Mouse (Mus musculus) limb, embryonic 12.5 days (tissue): ENCODE results near the gene Slc2a1. TPM values are rescaled to one million over a fixed set of nuclear protein-coding genes. Genes with fewer than 3 reads are reported as not detected.

Experiments
- ATAC-seq: fragments of 200-750 bp; cut with Nextera tagmentation; 2 replicates; pipeline ENCODE4 v1.8.0; 2017; ENCODE audit warnings: low read depth, moderate TSS enrichment; ENCODE audit not compliant: insufficient number of reproducible peaks, insufficient read depth, low FRiP score, low TSS enrichment
- H3K27ac ChIP-seq: fragments of 300-500 bp; sonication (generic); 2 replicates; pipeline ENCODE4 v1.5.1; 2016; ENCODE audit warnings: mild to moderate bottlenecking, moderate library complexity
- H3K27me3 ChIP-seq: fragments of 300-500 bp; sonication (generic); 2 replicates; pipeline ENCODE4 v1.6.1; 2016; ENCODE audit warnings: mild to moderate bottlenecking, moderate library complexity
- H3K36me3 ChIP-seq: fragments of 300-500 bp; sonication (generic); 2 replicates; pipeline ENCODE4 v1.6.1; 2016; ENCODE audit warnings: mild to moderate bottlenecking, moderate library complexity
- H3K4me1 ChIP-seq: fragments of 300-500 bp; sonication (generic); replicated peaks from 2 replicates; pipeline ENCODE4 v1.6.1; 2016
- H3K4me2 ChIP-seq: fragments of 300-500 bp; sonication (generic); 2 replicates; pipeline ENCODE4 v1.6.1; 2016; ENCODE audit warnings: mild to moderate bottlenecking, moderate library complexity
- H3K4me3 ChIP-seq: fragments of 300-500 bp; sonication (generic); replicated peaks from 2 replicates; pipeline ENCODE4 v1.5.1; 2016; ENCODE audit warnings: mild to moderate bottlenecking
- H3K9ac ChIP-seq: fragments of 300-500 bp; sonication (generic); replicated peaks from 2 replicates; pipeline ENCODE4 v1.6.1; 2016; ENCODE audit warnings: mild to moderate bottlenecking, moderate library complexity
- H3K9me3 ChIP-seq: fragments of 300-500 bp; sonication (generic); 2 replicates; pipeline ENCODE4 v1.6.1; 2016; ENCODE audit warnings: mild to moderate bottlenecking, moderate library complexity
- WGBS: fragments of 180-500 bp; shearing (Covaris S2); methylation state at CpG from one replicate; pipeline ENCODE4 v1.1.7; 2016; 5-methylcytosine and 5-hydroxymethylcytosine counted together
- polyA plus RNA-seq: library from polyadenylated mRNA; unstranded; fragments of >200 nt; fragmentation: Nextera tagmentation; extraction: Ambion mirVana; gene quantifications from 2 replicates; pipeline ENCODE4 v1.2.1, GENCODE M21; 2016

The Slc2a1 gene
- 98.1 and 100 TPM in 2 replicates for polyA plus RNA-seq

DNA sequence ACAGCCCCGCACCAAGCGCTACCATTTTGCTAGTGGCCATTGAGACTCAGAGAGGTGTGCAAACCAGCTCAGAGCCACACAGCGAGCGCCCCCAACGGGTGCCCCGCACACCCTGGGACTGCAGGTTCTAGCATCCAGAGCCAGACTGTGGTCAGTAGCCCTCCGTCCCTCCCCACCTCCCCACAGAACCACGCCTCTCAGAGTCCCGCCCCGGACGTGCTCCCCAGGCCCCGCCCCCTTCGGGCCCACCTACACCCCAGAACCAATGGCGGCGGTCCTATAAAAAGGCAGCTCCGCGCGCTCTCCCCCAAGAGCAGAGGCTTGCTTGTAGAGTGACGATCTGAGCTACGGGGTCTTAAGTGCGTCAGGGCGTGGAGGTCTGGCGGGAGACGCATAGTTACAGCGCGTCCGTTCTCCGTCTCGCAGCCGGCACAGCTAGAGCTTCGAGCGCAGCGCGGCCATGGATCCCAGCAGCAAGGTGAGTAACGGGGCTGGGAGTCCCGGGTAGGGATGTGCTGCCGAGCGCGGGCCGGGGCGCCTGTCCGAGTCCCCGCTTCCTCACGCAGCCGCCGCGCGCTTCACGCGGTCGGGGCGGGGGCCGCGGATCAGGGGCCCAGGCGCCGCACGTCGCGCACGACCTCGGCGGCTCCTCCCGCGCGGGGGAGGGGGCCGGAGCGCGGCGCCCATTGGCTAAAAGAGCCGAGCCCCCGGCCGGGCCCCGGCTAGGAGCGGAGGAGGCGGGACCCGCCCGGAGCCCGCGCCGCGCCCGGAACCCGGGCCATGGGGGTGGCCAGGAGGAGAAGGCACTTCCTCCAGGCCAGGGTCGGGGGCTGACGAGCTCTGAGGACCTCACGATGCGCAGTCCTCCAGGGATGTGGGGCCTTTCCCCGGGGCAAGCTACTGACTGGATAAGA is at the start of gene Slc2a1:
Gene Slc2a1 (plus strand): TSS at position 217 of the 914 bp plus-strand sequence.
- WGBS = under 1% methylated on average over 74 of the region's 88 CpGs
- Histone ChIP-seq H3K27me3 (no peaks in the 10 kb centered on the region), H3K4me2 (peak within 1 kb of the TSS; percentile 75), H3K36me3 (peaks cover 18% of the 10 kb centered on the region), H3K4me1 (peaks cover 73% of the 10 kb centered on the region), H3K9me3 (no peaks in the 10 kb centered on the region), H3K9ac (peak within 1 kb of the TSS; percentile 93), H3K4me3 (peak within 1 kb of the TSS; percentile 75), H3K27ac (peak within 1 kb of the TSS; percentile 100)
- ATAC-seq = peak; percentile 90

DNA sequence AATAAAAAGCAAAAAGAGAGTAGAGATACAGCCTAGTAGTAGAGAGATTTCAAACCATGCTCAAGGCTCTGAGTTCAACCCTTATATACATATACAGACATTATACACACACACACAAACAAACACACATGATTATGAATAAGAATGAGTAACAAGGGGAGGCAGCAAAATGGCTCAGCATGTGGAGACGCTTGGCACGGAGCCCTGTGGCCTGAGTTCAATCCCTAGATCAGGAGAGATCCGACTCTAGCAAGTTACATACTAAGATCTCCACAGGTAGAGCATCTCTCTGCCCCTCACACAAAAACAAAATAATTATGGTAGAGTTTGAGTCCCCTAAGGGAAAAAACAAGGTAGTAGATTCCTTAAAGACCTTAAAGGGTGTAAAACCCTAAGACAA is 41.7 kb upstream of the Slc2a1 start:
- WGBS = 72% methylated on average over 3 of the region's 3 CpGs
- H3K27ac ChIP-seq = no peak overlapping the region
- no peak overlapping the region for H3K4me3 ChIP-seq

DNA sequence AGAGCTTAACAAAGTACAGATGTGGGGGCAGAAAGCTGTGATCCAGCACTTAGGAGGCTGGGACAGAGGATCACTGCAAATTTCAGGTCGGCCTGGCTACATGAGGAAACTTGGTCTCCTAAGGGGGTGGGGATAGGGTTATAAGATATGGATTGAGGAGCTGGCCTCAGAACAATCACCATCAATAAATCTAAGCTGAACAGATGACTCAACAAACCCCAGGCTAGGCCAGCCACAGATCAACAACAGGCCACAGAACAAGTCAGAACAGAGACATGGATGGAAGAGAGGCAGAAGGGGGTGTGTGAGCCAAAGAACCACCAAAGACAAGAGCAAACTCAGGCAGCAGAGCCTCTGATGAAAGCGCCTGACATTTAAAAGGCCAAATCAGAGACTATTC is 41.3 kb upstream of the Slc2a1 start:
- Histone ChIP-seq H3K9ac (no peak overlapping the region), H3K4me2 (no peak overlapping the region), H3K27ac (no peak overlapping the region), H3K4me3 (no peak overlapping the region), H3K36me3 (no peaks in the 10 kb centered on the region), H3K27me3 (peaks cover 22% of the 10 kb centered on the region), H3K9me3 (no peaks in the 10 kb centered on the region), H3K4me1 (peaks cover 12% of the 10 kb centered on the region; the same call in 1 of the 2 replicates)
- no peak for ATAC-seq
- WGBS = 55% methylated on average over 2 of the region's 2 CpGs

More for the DNA sequence above, 41.7 kb upstream of the Slc2a1 start:
- Histone ChIP-seq H3K4me1 (peaks cover 8% of the 10 kb centered on the region; the same call in 1 of the 2 replicates), H3K36me3 (no peaks in the 10 kb centered on the region), H3K27me3 (peaks cover 18% of the 10 kb centered on the region), H3K4me2 (no peak overlapping the region), H3K9me3 (no peaks in the 10 kb centered on the region), H3K9ac (no peak overlapping the region)
- ATAC-seq = no peak

DNA sequence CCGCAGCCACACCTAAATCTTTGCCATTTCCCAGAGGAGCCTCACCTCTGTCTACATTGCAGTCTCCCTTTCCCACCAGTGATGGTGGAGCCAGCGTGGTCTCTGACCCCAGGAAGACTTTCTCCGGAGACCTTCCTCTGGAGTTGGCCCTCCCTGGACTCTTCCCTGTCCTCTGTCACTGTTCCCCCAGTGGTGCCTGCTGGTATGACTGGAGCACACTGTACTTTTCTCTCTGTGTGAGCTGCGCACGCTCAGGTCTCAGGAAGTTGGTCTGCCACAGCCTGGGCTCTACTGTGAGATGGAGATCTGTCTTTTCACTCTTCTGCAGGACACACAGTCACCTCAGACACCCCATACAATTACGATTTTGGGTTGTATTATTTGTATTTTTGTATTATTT is 39.6 kb upstream of the Slc2a1 start:
- no peak overlapping the region for H3K4me3 ChIP-seq
- H3K9me3 ChIP-seq = no peaks in the 10 kb centered on the region
- H3K27ac ChIP-seq = no peak overlapping the region
- H3K36me3 ChIP-seq = no peaks in the 10 kb centered on the region
- no peak overlapping the region for H3K4me2 ChIP-seq
- peaks cover 28% of the 10 kb centered on the region for H3K4me1 ChIP-seq
- H3K27me3 ChIP-seq = peaks cover 29% of the 10 kb centered on the region
- 66% methylated on average over 6 of the region's 6 CpGs for WGBS
- ATAC-seq = no peak
- H3K9ac ChIP-seq = no peak overlapping the region; the same call in 1 of the 2 replicates

DNA sequence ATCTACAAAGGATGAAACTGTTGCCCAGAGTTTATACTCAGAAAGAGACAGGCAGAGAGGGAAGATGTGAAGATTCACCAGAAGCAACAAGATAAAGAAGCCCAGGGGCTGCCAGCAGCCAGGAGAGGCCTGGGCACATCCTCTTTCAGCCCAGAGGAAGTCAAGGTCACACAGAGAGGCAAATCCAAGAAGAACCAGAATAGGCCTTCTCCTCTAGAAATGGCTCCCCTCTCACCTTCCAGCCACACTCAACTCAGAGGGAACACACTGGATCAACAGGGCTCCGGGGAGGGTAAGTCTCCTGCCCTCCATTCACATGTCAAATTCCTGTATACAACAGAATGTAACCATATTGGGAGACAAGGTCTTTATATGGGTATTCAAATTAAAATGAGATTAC is 38.3 kb upstream of the Slc2a1 start:
- H3K4me1 ChIP-seq = peaks cover 39% of the 10 kb centered on the region
- no peak overlapping the region for H3K4me2 ChIP-seq
- H3K9ac ChIP-seq = no peak overlapping the region
- no peaks in the 10 kb centered on the region for H3K36me3 ChIP-seq
- no peak overlapping the region for H3K4me3 ChIP-seq
- no peak overlapping the region for H3K27ac ChIP-seq
- H3K27me3 ChIP-seq = peaks cover 29% of the 10 kb centered on the region
- no peaks in the 10 kb centered on the region for H3K9me3 ChIP-seq
- 79% methylated on average over 1 of the region's 1 CpGs for WGBS
- no peak for ATAC-seq

DNA sequence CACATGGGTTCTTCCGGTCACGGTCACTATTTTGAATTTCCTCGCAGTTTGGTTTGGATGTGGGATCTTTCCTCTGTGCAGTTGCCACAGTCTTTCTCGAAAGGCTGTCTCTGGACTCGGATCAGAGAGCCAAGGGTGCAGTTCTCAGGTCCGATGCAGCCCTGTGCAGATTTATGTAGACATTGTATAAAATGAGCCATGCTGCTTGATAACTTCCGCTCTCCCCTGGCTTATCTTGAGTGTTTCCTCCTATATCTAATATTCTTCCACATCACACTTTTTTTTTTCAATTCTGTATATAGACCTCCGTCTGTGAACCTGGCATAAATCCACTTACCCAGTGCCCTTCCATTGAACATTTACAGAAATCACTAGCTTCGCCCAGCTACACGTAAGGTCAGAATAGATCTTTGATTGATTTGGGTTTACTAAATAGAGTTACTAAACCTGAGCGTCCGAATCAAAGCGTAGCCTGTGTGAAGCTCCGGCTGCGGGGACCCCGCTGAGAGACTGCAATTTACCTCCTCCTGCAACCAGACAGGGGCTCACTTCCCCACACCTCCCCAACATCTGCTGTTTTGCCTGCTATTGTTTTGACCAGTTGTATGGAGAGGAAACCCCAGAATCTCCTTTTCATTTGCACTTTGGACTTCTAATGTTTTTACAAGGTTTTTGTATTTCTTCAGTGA is 37.4 kb upstream of the Slc2a1 start:
- no peaks in the 10 kb centered on the region for H3K36me3 ChIP-seq
- H3K4me1 ChIP-seq = peaks cover 46% of the 10 kb centered on the region
- no peak overlapping the region for H3K4me2 ChIP-seq
- peaks cover 29% of the 10 kb centered on the region for H3K27me3 ChIP-seq
- no peak overlapping the region for H3K4me3 ChIP-seq
- H3K9ac ChIP-seq = no peak overlapping the region
- H3K27ac ChIP-seq = no peak overlapping the region
- 33% methylated on average over 16 of the region's 16 CpGs for WGBS
- ATAC-seq = no peak
- H3K9me3 ChIP-seq = no peaks in the 10 kb centered on the region

DNA sequence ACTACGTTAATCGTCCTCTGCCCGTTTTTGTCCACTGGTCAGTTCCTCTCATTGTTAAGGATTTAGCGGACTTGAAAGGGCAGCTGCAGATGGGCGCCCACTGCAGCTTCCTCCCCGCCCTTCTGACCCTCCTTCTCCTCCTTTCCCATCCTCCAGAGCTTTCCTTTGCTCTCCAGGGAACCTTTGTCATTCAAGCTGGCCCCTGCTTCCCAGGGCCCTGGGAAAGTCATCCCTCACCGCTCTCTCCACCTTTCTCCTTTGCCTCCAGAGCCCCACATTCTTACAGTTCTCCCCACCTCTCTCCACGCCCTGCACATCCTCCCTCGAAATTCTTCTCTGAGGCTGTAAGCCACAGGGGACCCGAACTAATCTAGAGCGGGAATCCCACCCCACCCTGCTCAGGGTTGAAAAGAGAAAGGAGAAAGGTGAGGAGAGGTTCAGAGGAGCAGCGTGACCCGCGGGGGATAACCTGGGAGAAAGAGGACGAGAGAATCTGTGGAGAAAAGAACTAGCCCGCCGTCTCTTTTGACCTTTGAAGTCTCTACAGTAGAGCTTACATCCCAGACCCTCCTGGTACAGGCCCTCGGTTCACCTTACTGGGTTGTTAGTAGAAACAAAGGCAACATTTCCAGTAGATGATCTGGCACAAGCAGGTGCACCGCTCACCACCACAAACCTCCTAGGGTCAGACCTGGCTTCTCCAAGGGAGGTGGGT is 36.7 kb upstream of the Slc2a1 start:
- H3K4me3 ChIP-seq = no peak overlapping the region
- H3K9ac ChIP-seq = no peak overlapping the region
- ATAC-seq = no peak
- no peaks in the 10 kb centered on the region for H3K36me3 ChIP-seq
- H3K27ac ChIP-seq = peak overlapping the region; percentile 91
- peaks cover 29% of the 10 kb centered on the region for H3K27me3 ChIP-seq
- 10% methylated on average over 19 of the region's 19 CpGs for WGBS
- H3K4me1 ChIP-seq = peaks cover 46% of the 10 kb centered on the region
- no peak overlapping the region for H3K4me2 ChIP-seq
- H3K9me3 ChIP-seq = no peaks in the 10 kb centered on the region

DNA sequence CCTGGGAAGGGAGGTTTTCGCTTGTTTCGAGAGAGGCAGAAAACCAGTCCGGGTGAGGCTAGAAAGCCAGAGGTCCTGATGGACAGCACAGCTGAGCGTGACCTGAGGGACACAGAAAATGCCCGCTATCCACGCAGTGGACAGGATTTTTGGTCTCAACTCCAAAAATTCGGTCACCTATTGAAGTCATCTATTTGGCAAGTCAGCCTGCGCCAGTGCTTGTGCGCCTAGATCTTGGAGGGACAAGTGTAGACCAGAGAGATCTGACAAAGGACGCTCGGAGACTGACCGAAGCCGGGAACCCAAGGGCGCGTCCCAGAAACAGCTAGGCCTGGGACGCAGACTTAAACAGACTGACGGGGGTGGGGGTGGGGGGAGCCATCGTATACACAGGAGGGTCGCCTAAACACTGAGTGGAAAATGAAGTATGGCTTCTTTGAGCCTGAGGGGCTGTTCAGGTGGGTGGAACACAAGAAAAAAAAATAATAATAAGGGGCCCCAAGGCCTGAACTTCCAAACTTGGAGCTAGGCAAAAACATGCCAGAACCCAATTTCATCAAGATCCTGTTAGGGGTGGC is 36.1 kb upstream of the Slc2a1 start:
- Histone ChIP-seq H3K4me2 (peak overlapping the region; percentile 51), H3K36me3 (no peaks in the 10 kb centered on the region), H3K4me1 (peaks cover 52% of the 10 kb centered on the region), H3K27ac (peak overlapping the region; percentile 91), H3K4me3 (peak overlapping the region; percentile 23), H3K9ac (0 out of 2 replicates have a peak overlapping the region, but pooled peaks have one; percentile 28), H3K9me3 (no peaks in the 10 kb centered on the region), H3K27me3 (peaks cover 29% of the 10 kb centered on the region)
- 0 out of 2 replicates have a peak, but pooled peaks have one; percentile 0 for ATAC-seq
- WGBS = 19% methylated on average over 19 of the region's 19 CpGs

DNA sequence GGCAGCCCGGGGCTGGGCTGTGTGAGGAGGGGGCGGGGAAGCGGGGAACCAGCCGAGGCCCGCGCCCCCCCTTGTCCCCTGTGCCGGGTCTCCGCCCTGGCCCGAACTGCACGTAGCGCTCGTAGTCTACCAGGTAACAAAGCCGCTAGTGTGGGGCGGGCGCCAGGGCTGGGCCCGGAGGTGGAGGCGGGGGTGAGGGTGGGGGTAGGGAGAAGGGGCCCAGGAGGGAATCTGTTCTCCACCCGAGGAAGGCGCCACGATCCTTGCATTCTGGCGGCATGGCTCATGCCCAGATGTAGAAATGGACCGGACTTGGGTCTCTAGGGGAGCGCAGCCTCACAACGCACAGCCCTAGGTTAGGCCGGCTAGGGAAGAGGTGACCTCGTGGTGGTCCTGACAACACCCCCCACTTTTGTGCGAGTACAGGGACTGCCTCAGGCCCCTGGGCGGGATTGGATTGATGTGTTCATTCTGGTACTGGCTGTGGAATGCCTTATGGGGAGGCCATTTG is 35.5 kb upstream of the Slc2a1 start:
- peak overlapping the region; percentile 23 for H3K4me3 ChIP-seq
- 8% methylated on average over 28 of the region's 28 CpGs for WGBS
- no peaks in the 10 kb centered on the region for H3K9me3 ChIP-seq
- H3K36me3 ChIP-seq = no peaks in the 10 kb centered on the region
- peaks cover 54% of the 10 kb centered on the region for H3K4me1 ChIP-seq
- H3K27me3 ChIP-seq = peaks cover 29% of the 10 kb centered on the region
- ATAC-seq = peak; percentile 85
- H3K4me2 ChIP-seq = peak overlapping the region; percentile 51
- H3K27ac ChIP-seq = peak overlapping the region; percentile 91
- peak overlapping the region; percentile 28; the same call in 1 of the 2 replicates for H3K9ac ChIP-seq

DNA sequence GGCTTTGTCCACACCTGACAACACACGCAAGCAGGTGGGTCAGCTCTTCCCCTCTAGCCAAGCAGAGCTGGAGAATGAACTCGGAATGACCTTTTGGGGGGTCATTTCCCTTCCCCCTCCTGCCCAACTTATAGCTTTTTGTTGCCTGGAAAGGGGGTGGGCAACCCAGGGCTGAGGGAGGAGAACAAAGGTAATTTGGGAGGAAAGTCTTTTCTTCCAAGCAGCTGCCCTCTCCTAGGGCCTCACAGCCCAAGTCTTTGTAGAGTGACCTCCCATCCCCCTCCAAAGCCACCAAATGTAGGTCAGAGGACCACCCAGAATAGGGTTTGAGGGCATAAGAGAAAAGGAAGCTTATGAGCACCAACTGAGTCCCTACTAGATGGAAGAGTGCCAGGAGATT is 34.9 kb upstream of the Slc2a1 start:
- WGBS = 28% methylated on average over 2 of the region's 2 CpGs
- ATAC-seq = no peak
- H3K9ac ChIP-seq = no peak overlapping the region
- H3K4me2 ChIP-seq = peak overlapping the region; percentile 51; the same call in 1 of the 2 replicates
- no peaks in the 10 kb centered on the region for H3K36me3 ChIP-seq
- peaks cover 29% of the 10 kb centered on the region for H3K27me3 ChIP-seq
- no peak overlapping the region for H3K4me3 ChIP-seq
- no peaks in the 10 kb centered on the region for H3K9me3 ChIP-seq
- peak overlapping the region; percentile 91 for H3K27ac ChIP-seq
- peaks cover 54% of the 10 kb centered on the region for H3K4me1 ChIP-seq
